Mouse (Mus musculus): ENCODE results near the gene Il1f10. TPM values are rescaled to one million over a fixed set of nuclear protein-coding genes. Genes with fewer than 3 reads are reported as not detected.
A peak's percentile ranks its signal among the peaks of the same experiment; 100 is the strongest.

Il1f10 gene
- total RNA-seq (2021), result not detected
- long read RNA-seq, experiment 1, result 0 reads
- long read RNA-seq, experiment 2, result 0 reads

DNA sequence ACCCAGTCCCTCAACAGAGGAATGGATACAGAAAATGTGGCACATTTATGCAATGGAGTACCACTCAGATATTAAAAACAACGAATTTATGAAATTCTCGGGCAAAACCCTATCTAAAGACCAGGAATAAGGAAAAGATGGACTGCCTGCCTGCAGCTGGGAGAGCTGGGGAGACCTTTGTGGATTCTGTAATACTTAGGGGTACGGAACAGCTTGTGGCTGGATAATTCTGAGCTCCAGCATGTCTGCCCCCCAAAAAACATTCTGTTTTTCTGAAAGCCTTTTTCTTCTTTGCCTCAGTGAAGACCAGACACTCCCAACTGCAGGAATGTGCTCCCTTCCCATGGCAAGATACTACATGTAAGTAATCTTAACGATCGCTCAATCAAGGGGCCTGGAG is at the start of gene Il1f10:
Gene Il1f10 (plus strand): TSS at position 301 of the 400 bp plus-strand sequence.
- Histone ChIP-seq H3K27ac (no peak within 1 kb of the TSS), H3K4me3 (no peak within 1 kb of the TSS)
- no peak for DNase-seq (ENCODE audit: low spot score in 2 of 2)
- TF ChIP-seq CTCF (conservative IDR thresholded peaks at IDR 0.05), result no peak

DNA sequence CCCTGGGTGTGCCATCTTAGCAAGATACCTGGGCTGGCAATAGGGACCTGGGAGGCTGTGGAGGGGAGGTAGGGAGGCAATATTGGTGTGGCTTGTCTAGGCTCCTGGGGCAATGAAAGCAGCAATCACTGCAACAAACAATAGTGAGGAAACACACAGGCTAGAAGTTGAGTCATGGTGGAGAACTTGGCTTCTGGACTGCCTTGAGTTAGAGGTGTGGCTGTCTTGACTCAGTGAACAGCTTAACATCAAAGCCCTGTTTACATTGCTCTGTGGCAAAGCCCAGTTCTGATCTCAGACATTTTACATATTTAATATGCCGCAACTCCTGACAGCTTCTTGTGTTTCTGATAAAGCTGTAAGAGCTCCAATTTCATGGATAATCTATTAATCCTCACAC is 23.5 kb upstream of the Il1f10 start:
- TF ChIP-seq CTCF (conservative IDR thresholded peaks at IDR 0.05), result no peak
- Histone ChIP-seq H3K4me3 (no peak overlapping the region), H3K27ac (no peak overlapping the region)
- no peak for DNase-seq (ENCODE audit: low spot score in 2 of 2)

DNA sequence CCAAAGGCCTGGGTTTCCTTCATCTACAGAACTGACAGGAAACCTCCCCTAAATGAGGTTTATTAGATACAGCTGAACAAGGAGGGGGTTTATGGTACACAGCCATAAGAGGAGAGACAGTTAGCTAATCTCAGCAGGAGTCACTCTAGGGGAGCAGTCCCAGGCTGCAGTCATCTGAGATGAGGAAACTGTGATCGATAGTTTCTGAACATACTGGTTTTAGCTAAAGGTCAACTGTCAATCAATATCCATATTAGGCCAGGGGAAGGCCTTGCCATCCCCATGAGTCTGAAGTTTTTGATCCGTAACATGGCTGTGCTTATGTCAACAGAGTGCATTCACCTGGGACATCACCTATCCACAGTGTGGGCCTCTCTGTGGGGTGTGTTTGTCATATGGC is 17.4 kb upstream of the Il1f10 start:
- DNase-seq (ENCODE audit: low spot score in 2 of 2), result no peak
- Histone ChIP-seq H3K27ac (no peak overlapping the region), H3K4me3 (no peak overlapping the region)
- TF ChIP-seq CTCF (conservative IDR thresholded peaks at IDR 0.05), result no peak

DNA sequence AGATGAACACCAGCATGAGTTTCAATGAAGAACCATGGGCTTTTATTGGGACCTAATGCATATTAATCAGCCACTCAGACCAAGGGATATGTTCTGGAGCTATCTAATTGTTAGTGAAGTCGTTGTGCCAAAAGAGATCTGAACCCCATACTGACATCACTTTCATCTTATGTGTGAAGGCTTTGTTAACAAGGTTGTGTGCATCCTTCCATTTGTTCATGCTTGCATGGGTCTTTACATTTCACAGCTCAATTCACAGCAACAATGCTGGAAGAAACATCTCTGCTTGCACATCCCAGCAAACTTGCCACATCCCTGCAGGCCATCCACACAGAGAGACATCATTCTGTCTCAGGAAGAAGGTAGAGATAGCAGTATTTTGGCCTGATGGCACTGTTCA is 15.8 kb upstream of the Il1f10 start:
- Histone ChIP-seq H3K4me3 (no peak overlapping the region), H3K27ac (no peak overlapping the region)
- DNase-seq (ENCODE audit: low spot score in 2 of 2), result no peak
- TF ChIP-seq CTCF (conservative IDR thresholded peaks at IDR 0.05), result no peak

DNA sequence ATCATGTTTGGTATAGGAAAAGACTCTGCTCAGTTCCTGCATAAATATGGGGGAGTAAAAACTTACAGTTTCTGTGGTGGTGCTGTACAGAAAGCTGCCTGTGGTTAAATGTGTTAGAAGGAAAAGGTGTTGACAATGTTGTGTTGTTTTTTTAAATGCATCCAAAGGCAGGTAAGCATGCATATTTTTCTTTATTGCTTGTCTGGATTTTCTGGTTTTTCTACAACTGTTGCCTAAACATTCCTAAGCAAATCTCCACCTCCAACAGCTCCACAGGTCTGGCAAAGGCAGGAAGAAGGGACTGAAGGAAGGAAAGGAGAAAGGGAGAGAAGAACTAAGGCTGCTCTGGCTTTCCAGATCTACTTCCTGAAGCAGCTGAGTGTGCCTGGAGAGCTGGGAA is 14.3 kb upstream of the Il1f10 start, which contains the start of gene Il1f5:
Gene Il1f5 (plus strand): TSS at position 301 of the 400 bp plus-strand sequence.
- no peak for TF ChIP-seq CTCF (conservative IDR thresholded peaks at IDR 0.05)
- no peak for DNase-seq (ENCODE audit: low spot score in 2 of 2)
- Histone ChIP-seq H3K4me3 (no peak within 1 kb of the TSS), H3K27ac (no peak within 1 kb of the TSS)

DNA sequence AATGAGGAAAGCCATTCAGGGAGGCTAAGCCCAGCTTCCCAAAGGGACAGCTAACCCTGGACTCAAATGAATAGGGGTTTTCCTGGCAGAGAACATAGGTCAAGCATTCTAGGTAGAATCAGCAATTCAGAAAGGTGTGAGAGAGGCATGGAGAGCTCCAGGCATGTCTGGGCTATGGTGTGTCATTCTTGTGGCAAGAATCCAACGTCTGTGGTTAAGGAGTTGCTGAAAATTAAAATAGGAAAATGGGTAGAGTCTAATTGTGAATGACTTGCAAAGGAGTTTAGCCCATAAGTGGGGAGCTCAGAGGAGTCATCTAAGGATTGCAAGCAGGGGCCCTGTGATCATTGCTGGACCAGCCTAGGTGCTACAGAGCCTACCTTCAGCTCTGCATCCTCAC is 3.6 kb downstream of the Il1f10 start:
- no peak overlapping the region for H3K4me3 ChIP-seq
- DNase-seq (ENCODE audit: low spot score in 2 of 2), result no peak
- no peak overlapping the region for H3K27ac ChIP-seq
- no peak for TF ChIP-seq CTCF (conservative IDR thresholded peaks at IDR 0.05)

DNA sequence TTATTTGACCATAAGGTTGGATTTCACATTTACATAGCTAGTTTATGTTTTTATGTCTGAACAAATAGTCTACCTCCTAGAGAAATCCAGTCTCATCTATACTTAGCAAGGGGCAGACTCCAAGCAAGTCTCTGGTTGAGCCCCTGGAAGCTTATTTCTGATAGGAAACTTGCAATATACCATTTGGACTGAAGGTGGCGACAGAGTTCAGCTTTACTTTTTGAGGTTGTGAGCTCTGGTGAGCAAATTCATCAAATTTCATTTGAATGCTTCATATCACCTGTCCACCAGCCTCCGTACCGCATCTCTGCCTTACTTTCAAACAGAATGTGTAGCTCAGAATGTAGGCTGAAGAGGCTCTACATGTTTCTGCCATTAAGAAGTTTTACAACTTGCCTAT is 5.8 kb downstream of the Il1f10 start:
- H3K27ac ChIP-seq, result no peak overlapping the region
- peak; percentile 8 to 68 for DNase-seq (ENCODE audit: low spot score in 2 of 2)
- peak; percentile 92 for TF ChIP-seq CTCF (conservative IDR thresholded peaks at IDR 0.05)

DNA sequence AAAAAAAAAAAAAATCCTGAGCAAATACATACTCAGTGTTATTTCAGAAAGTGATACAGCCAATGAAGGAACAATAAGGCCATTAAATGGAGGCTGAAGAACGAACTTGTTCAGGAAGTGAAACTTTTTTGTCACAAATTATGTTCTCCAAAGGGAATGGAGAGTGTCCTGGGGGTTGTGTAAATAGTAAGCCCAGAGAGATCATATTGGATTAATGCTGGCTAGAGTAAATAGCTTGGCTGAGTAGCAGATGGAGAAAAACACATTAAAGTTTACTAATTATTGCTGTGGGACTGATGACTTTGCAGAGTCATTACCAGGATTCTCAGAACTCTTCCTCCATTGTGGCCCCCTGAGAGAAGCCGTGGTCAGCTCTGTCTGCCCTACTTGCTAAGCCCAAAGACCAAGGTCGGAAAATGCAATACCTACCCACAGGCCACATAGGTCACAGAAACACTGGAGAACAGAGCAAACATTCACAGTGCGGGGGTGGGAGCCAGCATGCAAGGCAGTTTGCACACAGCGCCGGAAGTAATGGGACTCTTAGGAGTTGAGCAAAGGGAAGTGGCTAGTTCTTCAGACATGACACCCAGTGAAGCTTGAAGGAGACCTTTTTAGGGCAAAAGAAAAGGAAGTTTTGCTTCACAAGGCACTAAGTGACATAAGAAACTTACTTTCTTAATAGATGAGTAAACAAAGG is 20.5 kb downstream of the Il1f10 start:
- Histone ChIP-seq H3K27ac (no peak overlapping the region), H3K4me3 (no peak overlapping the region)
- DNase-seq (ENCODE audit: low spot score in 2 of 2), result no peak
- TF ChIP-seq CTCF (conservative IDR thresholded peaks at IDR 0.05), result no peak

More for the DNA sequence above, 5.8 kb downstream of the Il1f10 start:
- no peak overlapping the region for H3K4me3 ChIP-seq

DNA sequence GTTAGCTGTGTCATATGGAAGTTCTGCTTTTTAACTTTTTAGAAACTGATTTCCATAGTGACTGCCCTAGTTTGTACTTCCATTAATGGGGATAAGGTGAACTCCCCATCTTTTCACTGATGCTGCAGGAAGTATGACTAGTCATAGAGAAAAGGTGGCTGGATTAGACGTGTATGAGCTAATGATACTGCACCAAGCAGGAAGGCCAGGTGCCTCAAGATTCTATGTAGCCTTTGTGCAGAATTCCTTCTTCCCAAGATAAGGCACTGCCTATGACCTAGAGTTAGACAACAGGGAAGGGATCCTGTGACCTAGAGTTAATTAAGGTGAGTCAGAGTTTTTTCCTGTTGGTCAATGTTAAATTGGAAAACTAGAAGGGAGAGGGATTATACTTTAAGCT is 25.9 kb downstream of the Il1f10 start:
- TF ChIP-seq CTCF (conservative IDR thresholded peaks at IDR 0.05), result no peak
- Histone ChIP-seq H3K27ac (no peak overlapping the region), H3K4me3 (no peak overlapping the region)
- DNase-seq (ENCODE audit: low spot score in 2 of 2), result no peak

DNA sequence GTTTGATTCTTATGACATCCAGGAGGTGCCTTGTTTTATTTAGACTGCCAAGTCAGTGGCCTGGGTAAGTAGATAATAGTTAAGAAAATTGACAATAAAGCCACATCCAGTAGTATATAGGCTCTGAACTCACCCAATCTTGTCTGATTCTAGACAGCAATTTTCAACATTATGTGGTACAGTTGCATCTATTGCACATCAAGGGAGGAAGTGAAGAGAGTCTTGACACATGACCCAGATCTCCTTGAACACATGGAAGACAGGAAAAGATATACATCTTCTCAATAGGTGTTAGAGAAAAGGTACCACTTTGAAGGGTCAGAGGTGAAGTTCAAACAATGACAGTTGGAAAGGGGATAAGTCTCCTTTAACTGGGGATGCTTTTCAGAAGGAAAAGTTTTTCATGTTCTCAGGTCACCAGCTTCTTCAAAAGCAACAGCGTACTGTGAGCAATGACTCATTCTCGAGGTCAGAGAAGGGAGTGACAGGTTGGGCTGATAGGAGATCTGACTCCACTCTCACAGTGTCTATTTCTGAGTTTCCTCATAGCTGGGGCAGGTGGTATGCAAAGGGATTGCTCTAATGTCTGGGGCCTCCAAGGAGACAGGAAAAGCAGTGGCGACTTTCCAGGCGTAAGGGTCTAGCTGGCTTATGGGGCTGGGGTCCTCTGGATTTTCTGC is 27.1 kb downstream of the Il1f10 start:
- Histone ChIP-seq H3K4me3 (no peak overlapping the region), H3K27ac (no peak overlapping the region)
- DNase-seq (ENCODE audit: low spot score in 2 of 2), result no peak
- TF ChIP-seq CTCF (conservative IDR thresholded peaks at IDR 0.05), result no peak

DNA sequence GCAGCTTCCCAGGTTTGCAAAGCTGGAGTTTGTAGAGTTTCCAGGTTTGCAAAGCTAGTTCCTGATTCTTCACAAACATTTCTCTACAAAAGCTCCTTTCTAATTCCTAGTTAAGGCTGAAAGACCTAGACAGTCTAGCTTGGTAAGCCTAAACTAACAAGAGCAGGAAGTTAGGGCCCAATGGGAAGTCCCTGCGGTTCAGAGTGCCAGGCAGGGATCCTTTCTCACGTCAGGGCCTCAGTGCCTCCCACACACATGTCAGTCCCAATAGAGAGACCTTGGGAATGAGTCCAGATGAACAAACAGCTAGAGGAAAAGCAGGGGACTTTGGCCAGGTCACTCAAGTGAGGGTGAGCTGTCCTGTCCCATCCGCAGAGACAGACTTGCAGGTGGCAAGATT is 44.3 kb downstream of the Il1f10 start:
- Histone ChIP-seq H3K4me3 (no peak overlapping the region), H3K27ac (no peak overlapping the region)
- no peak for TF ChIP-seq CTCF (conservative IDR thresholded peaks at IDR 0.05)
- no peak for DNase-seq (ENCODE audit: low spot score in 2 of 2)

DNA sequence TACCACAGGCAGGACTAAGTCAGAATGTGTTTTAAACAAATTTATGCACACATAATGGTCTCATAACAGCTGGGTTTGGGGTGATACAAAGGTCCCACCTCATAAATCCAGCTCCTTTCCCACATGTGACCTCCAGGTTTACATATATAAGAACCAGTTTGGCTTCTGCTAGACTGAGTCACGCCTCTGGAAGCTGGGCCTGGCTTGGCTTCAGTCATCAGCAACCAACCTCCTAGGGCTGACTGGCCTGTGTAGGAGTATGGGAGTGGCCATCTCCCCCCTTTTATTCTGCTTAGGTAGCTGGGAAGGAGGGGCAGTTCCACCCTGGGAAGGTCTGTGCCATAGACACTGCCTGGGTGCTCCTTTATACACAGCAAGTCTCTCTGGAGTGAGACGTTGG is 45.5 kb downstream of the Il1f10 start, which contains the start of gene Il1rn:
Gene Il1rn (plus strand): TSS at position 309 of the 400 bp plus-strand sequence.
- no peak for TF ChIP-seq CTCF (conservative IDR thresholded peaks at IDR 0.05)
- no peak for DNase-seq (ENCODE audit: low spot score in 2 of 2)
- no peak within 1 kb of the TSS for H3K4me3 ChIP-seq
- H3K27ac ChIP-seq, result no peak within 1 kb of the TSS

DNA sequence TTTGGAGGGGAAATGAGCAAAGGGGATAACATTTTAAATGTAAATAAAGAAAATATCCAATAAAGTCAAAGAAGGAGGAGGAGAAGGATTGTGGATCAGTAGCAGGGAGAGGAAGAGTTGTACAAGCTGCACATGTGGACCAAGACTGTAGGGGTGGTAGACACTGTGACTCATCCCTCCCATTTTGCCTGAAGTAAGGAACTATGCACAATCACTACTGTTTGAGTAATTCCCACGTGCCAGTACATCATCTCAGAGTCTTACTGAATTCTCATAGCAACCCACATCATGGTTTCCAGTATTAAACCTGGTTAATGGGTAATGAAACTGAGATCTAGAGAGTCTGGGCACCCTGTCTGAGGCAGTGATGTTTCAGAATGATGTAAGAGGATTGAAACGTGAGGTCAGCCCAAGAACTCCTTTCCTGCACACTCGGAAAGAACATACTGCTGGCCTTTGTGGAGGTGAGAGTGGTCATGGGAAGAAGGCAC is 50.4 kb downstream of the Il1f10 start:
- no peak overlapping the region for H3K27ac ChIP-seq
- no peak for TF ChIP-seq CTCF (conservative IDR thresholded peaks at IDR 0.05)
- H3K4me3 ChIP-seq, result no peak overlapping the region
- DNase-seq (ENCODE audit: low spot score in 2 of 2), result no peak

Other genes starting within 250 kb of the Il1f10 start
- gene Hnmt, start 241.8 kb upstream of the Il1f10 start, total RNA-seq (2021), result 10 to 100 TPM; 27.3 to 29.1 TPM
- gene Tbpl2, start 194.6 kb upstream of the Il1f10 start, total RNA-seq (2021), result not detected
- not detected for gene Il1f8, start 138.0 kb upstream of the Il1f10 start, total RNA-seq (2021)
- gene Il1f9, start 104.7 kb upstream of the Il1f10 start, total RNA-seq (2021), result not detected
- not detected for gene Il1f6, start 75.8 kb upstream of the Il1f10 start, total RNA-seq (2021)
- gene Il1f5, start 14.2 kb upstream of the Il1f10 start, total RNA-seq (2021), result not detected
- not detected for gene Il1rn, start 45.7 kb downstream of the Il1f10 start, total RNA-seq (2021)
- gene Psd4, start 76.4 kb downstream of the Il1f10 start, total RNA-seq (2021), result 1 to 10 TPM in 1 of 2 experiments, under 1 TPM in 1; 0.64 to 1.3 TPM
- not detected for gene Pax8, start 184.4 kb downstream of the Il1f10 start, total RNA-seq (2021)

Data from layer of hippocampus, adult 2 months (tissue).